Mouse (Mus musculus) embryonic facial prominence, embryonic 10.5 days (tissue): Measurements from ENCODE around the gene Myo16. TPM values are rescaled to one million over a fixed set of nuclear protein-coding genes. Genes with fewer than 3 reads are reported as not detected.

Experiments used
- DNase-seq: peaks from one replicate; pipeline ENCODE4 v3.0.0-alpha.2; 2017; ENCODE audit warnings: low spot score
- H3K27ac ChIP-seq: fragments of 300-500 bp; sonication (generic); replicated peaks from 2 replicates; pipeline ENCODE4 v1.5.1; 2016; ENCODE audit warnings: mild to moderate bottlenecking
- H3K27me3 ChIP-seq: fragments of 300-500 bp; sonication (generic); replicated peaks from 2 replicates; pipeline ENCODE4 v1.6.1; 2016; ENCODE audit warnings: low read depth, mild to moderate bottlenecking; ENCODE audit not compliant: poor library complexity, severe bottlenecking
- H3K36me3 ChIP-seq: fragments of 300-500 bp; sonication (generic); replicated peaks from 2 replicates; pipeline ENCODE4 v1.6.1; 2016; ENCODE audit warnings: mild to moderate bottlenecking, moderate library complexity
- H3K4me1 ChIP-seq: fragments of 300-500 bp; sonication (generic); 2 replicates; pipeline ENCODE4 v1.6.1; 2016
- H3K4me3 ChIP-seq: fragments of 300-500 bp; sonication (generic); 2 replicates; pipeline ENCODE4 v1.5.1; 2016; ENCODE audit warnings: mild to moderate bottlenecking, moderate library complexity
- H3K9me3 ChIP-seq: fragments of 300-500 bp; sonication (generic); 2 replicates; pipeline ENCODE4 v1.6.1; 2016; ENCODE audit warnings: mild to moderate bottlenecking
- WGBS: fragments of 180-500 bp; shearing (Covaris S2); methylation state at CpG from one replicate; pipeline ENCODE4 v1.1.7; 2016; 5-methylcytosine and 5-hydroxymethylcytosine counted together
- polyA plus RNA-seq: library from polyadenylated mRNA; unstranded; fragments of >200 nt; fragmentation: Nextera tagmentation; extraction: Ambion mirVana; gene quantifications from 2 replicates; pipeline ENCODE4 v1.2.1, GENCODE M21; 2016

The Myo16 gene
- polyA plus RNA-seq, 1 experiment from 2014 or later: 1.1 TPM

DNA sequence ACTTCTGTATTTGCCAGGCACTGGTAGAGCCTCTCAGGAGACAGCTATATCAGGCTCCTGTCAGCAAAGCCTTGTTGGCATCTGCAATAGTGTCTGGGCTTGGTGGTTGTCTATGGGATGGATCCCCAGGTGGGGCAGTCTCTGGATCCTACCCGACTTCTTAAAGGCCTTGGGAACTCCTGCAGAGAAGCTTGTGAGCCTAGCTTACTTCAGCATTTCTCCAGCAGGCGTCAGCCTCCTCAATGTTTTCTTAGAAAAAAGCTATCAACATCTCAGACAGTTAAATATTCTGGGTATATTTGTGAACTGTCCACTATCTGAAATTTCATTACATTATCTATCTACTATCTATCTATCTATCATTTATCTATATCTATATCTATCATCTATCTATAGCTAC is 315.9 kb downstream of the Myo16 start:
- H3K27ac ChIP-seq: no peak overlapping the region
- no peak overlapping the region for H3K4me3 ChIP-seq
- no peaks in the 10 kb centered on the region for H3K27me3 ChIP-seq
- no peak for DNase-seq
- H3K36me3 ChIP-seq: no peaks in the 10 kb centered on the region
- no peaks in the 10 kb centered on the region for H3K4me1 ChIP-seq
- 55% methylated on average over 2 of the region's 2 CpGs for WGBS
- no peaks in the 10 kb centered on the region for H3K9me3 ChIP-seq

DNA sequence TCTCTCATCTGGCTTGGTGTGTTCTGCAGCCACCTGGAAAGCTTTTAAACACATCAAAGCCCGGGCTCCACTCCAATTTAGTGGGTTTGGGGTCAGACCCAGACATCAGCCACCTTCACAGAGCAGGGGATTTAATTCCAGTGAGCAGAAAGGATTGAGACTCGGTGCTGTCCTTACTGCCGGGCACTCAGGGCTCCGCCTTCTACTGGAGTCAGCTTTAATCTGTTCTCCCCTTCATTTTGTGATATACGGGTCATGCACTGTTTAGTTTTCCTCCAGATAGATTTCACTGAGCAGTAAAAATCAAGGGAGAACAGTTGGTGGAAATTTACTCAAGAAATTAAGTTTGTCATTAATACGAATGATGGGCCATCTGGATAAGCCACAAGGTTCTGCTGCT is 316.6 kb downstream of the Myo16 start:
- H3K36me3 ChIP-seq: no peaks in the 10 kb centered on the region
- 63% methylated on average over 6 of the region's 6 CpGs for WGBS
- no peak for DNase-seq
- H3K27me3 ChIP-seq: no peaks in the 10 kb centered on the region
- H3K4me3 ChIP-seq: no peak overlapping the region
- no peaks in the 10 kb centered on the region for H3K4me1 ChIP-seq
- H3K9me3 ChIP-seq: no peaks in the 10 kb centered on the region
- H3K27ac ChIP-seq: no peak overlapping the region

DNA sequence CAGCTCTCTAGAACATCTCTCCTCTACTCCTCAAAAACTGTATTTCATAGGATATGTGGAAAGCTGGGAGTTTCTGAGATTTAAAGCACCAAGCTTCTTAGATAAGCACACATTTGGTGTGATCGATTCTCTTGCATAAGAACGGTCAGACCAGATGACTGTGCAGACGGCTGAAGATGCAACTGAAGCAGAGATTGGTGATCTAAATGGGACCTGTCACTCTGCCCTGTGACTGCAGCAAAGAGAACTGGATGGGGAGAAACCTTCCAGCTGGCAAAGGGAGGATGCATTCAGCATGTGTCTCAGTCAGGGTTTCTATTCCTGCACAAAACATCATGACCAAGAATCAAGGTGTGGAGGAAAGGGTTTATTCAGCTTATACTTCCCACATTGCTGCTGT is 318.7 kb downstream of the Myo16 start:
- no peak for DNase-seq

DNA sequence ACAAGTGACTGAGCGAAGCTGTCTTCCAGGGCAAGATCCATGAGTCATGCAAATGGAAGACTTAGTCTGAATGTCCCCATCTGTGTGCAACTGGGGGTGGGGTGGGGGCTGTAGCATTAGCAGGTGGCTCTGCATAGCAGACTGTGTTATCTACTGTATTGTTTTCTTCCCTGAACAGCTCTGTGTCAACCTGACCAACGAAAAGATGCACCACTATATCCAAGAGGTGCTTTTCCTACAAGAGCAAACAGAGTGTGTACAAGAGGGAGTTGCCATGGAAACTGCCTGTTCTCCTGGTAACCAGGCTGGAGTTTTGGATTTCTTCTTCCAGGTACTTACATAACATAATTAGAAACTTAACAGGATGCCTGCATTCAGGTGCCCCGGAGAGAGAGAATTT is 320.7 kb downstream of the Myo16 start:
- no peak overlapping the region for H3K27ac ChIP-seq
- H3K36me3 ChIP-seq: no peaks in the 10 kb centered on the region
- WGBS: 90% methylated on average over 3 of the region's 3 CpGs
- no peaks in the 10 kb centered on the region for H3K27me3 ChIP-seq
- no peak overlapping the region for H3K4me3 ChIP-seq
- no peaks in the 10 kb centered on the region for H3K4me1 ChIP-seq
- DNase-seq: no peak
- no peaks in the 10 kb centered on the region for H3K9me3 ChIP-seq

More for the DNA sequence above, 318.7 kb downstream of the Myo16 start:
- WGBS: 88% methylated on average over 3 of the region's 3 CpGs
- Histone ChIP-seq H3K36me3 (no peaks in the 10 kb centered on the region), H3K4me1 (no peaks in the 10 kb centered on the region), H3K9me3 (no peaks in the 10 kb centered on the region), H3K27ac (no peak overlapping the region), H3K4me3 (no peak overlapping the region), H3K27me3 (no peaks in the 10 kb centered on the region)

DNA sequence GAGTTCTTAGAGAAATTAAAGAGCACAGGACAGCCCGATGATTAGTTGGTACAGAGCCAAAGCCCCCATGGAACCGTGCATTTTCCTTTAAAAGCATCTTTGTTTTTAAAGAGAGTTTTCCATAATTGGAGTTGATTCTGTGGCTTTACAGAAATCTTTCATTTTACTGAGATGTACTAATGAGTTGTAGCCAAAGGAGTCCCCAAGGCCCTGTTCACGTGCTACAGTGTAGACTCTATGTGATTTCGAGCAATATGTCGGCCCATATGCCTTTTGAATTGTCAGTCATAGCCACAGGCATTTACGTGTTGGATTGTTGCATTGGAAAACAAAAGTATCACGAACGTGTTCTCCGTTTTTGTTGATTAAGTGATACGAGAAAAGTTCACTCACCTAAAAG is 325.3 kb downstream of the Myo16 start:
- H3K4me1 ChIP-seq: no peaks in the 10 kb centered on the region
- H3K9me3 ChIP-seq: no peaks in the 10 kb centered on the region
- no peak overlapping the region for H3K4me3 ChIP-seq
- no peaks in the 10 kb centered on the region for H3K36me3 ChIP-seq
- no peak for DNase-seq
- H3K27ac ChIP-seq: no peak overlapping the region
- WGBS: 90% methylated on average over 10 of the region's 10 CpGs
- no peaks in the 10 kb centered on the region for H3K27me3 ChIP-seq

DNA sequence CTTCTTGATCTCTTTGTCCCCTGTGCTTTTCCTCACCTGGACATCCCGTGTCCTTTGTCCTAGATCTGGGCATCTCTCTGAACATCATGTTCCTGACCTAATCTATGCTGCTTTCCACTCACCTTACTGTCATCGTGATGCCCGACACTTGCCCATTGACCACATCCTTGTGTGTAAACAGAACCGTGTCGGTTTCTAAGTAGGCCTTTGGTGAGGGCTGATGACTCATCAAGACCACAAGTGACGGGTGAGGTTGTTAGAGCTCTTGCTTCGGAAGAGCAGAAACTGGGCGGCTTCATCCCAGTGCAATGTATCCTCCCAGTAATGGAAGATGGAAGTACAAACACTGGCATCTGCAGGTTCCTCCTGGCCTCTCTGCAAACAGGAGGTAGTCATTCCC is 327.1 kb downstream of the Myo16 start:
- Histone ChIP-seq H3K9me3 (no peaks in the 10 kb centered on the region), H3K27ac (no peak overlapping the region), H3K36me3 (no peaks in the 10 kb centered on the region), H3K4me3 (no peak overlapping the region), H3K27me3 (no peaks in the 10 kb centered on the region), H3K4me1 (no peaks in the 10 kb centered on the region)
- WGBS: 92% methylated on average over 8 of the region's 8 CpGs
- no peak for DNase-seq

DNA sequence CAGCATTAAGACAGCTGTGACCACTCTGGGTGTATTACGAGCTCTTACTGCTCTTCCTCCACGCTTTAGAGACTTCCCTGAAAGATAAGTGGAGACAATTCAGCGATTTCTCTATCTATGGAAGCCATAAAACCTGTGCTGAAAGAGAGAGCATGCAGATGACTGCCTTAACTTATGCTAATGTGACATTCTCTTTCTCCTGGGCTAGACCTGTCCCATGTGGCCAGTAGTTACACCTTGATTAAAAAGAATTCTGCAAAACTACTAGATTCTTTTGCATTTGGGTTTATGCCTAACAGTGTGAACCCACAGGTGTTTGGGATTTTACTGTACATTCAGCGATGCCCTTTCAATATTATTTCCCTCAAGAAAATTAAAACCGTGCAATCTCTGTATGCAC is 328.4 kb downstream of the Myo16 start:
- H3K9me3 ChIP-seq: no peaks in the 10 kb centered on the region
- H3K27me3 ChIP-seq: no peaks in the 10 kb centered on the region
- no peak for DNase-seq
- WGBS: 84% methylated on average over 5 of the region's 5 CpGs
- no peak overlapping the region for H3K27ac ChIP-seq
- H3K4me3 ChIP-seq: no peak overlapping the region
- H3K36me3 ChIP-seq: no peaks in the 10 kb centered on the region
- no peaks in the 10 kb centered on the region for H3K4me1 ChIP-seq

DNA sequence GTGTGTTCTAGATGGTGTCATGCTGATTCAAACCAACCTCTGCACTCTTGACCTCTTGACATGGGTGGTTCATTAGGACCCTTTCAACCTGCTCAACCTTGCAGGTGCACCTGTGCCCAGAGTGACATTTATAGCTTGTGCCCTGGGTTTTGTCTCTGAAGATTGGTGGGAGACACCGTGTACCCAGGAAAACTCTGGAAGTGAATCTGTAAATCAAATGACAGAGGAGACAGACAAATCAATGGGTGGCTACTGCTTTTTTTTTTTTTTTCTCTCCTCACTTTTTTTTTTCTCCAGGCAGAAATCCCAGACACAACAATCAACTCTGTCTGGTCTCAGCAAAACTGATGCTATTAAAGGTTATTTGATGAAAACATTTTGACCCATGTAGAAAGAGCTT is 329.2 kb downstream of the Myo16 start:
- 71% methylated on average over 1 of the region's 1 CpGs for WGBS
- no peaks in the 10 kb centered on the region for H3K4me1 ChIP-seq
- no peak for DNase-seq

DNA sequence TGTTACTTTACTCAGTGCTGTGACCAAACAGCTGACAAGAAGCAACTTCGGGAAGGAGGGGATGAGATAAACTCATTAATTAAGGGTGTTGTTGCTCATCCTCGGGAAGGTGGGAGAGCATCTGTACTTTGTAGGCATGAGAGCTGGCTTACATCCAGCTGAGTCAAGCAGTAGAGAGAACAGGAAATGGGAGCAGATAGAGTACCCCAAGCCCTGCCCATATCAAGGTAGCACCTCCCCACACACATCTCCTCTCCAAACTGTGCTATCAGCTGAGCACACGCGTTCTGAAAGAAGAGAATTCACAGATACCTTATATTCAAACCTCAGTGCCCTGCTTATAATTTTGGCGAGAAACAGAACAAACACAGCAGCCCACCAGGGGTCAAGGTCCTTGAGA is 330.1 kb downstream of the Myo16 start:
- H3K4me3 ChIP-seq: no peak overlapping the region
- no peaks in the 10 kb centered on the region for H3K9me3 ChIP-seq
- DNase-seq: no peak
- no peaks in the 10 kb centered on the region for H3K27me3 ChIP-seq
- 82% methylated on average over 5 of the region's 5 CpGs for WGBS
- no peaks in the 10 kb centered on the region for H3K36me3 ChIP-seq
- no peak overlapping the region for H3K27ac ChIP-seq
- no peaks in the 10 kb centered on the region for H3K4me1 ChIP-seq

More for the DNA sequence above, 329.2 kb downstream of the Myo16 start:
- no peaks in the 10 kb centered on the region for H3K27me3 ChIP-seq
- no peak overlapping the region for H3K27ac ChIP-seq
- H3K36me3 ChIP-seq: no peaks in the 10 kb centered on the region
- H3K9me3 ChIP-seq: no peaks in the 10 kb centered on the region
- H3K4me3 ChIP-seq: no peak overlapping the region

DNA sequence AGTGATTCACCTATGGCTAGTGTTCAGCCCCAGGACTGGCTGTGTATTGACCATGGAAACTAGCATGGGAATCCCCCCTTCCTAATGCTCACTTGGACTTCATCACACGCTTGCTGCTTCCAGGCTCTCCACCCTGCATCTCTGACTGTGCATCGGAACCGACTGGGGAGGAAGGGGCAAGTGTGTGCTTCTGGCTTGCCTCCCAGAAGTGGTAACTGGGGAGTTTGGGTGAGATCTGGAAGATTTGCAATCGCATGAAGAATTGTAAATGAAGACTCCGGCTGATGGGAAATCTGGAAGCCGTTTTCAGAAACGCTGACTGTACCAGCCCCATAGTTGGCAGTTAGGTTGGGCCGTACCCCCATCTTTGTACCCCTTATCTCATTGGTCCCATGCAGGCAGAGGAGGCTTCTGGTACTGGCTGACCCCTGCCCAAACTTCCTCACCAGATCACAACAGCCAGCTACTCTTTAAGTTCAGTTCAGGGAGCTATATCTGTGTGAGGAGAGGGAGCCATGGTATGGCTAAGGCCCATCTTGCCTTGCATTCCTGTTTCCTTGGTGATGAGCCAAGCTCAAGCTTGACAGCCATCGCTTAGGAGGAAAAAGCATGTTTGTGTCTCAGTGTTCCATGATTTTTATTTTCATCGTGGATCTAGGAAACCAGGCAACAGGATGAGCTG is 336.2 kb downstream of the Myo16 start:
- Histone ChIP-seq H3K9me3 (no peaks in the 10 kb centered on the region), H3K4me1 (no peaks in the 10 kb centered on the region), H3K27ac (no peak overlapping the region), H3K36me3 (no peaks in the 10 kb centered on the region), H3K4me3 (no peak overlapping the region), H3K27me3 (no peaks in the 10 kb centered on the region)
- DNase-seq: no peak
- 90% methylated on average over 10 of the region's 10 CpGs for WGBS

DNA sequence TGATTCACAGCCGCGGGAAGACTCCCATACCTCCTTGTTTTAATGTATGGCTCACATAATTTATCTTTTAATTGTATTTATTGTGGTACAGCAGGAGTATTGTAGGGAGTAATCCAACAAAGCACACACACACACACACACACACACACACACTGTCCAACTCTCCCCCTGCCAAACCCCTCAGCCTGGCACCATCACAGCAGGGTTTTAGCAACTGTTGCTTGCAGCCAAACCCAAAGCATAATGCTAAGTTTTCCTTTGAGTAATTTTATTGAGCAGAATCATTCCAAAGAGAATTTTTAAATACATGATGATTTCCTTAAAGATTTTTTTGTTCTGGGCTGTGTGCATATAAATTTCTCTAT is 336.7 kb downstream of the Myo16 start:
- no peaks in the 10 kb centered on the region for H3K9me3 ChIP-seq
- no peak overlapping the region for H3K27ac ChIP-seq
- no peak for DNase-seq
- no peaks in the 10 kb centered on the region for H3K36me3 ChIP-seq
- H3K4me1 ChIP-seq: no peaks in the 10 kb centered on the region
- WGBS: 93% methylated on average over 2 of the region's 2 CpGs
- no peak overlapping the region for H3K4me3 ChIP-seq
- no peaks in the 10 kb centered on the region for H3K27me3 ChIP-seq

DNA sequence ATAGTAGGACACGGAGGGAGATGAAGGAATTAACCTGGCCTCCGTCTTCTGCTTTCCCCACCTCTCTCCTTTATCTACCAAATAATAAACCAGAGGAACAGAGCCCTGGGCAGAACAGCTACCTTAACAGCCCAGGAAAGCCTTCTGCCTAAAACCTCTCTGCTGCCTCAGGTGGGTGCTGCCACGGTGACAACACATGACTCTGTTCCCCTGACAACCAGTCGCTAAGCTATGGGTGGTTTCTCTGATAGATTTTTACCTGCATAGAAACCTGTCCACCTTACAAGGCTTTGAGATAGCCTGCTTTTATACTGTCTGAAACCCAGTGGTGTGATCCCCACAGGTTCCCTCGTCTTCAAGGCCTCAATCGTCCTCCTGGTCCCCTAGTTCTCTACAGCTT is 337.2 kb downstream of the Myo16 start:
- H3K9me3 ChIP-seq: no peaks in the 10 kb centered on the region
- DNase-seq: no peak
- 87% methylated on average over 6 of the region's 6 CpGs for WGBS
- H3K4me1 ChIP-seq: no peaks in the 10 kb centered on the region
- no peak overlapping the region for H3K27ac ChIP-seq
- H3K36me3 ChIP-seq: no peaks in the 10 kb centered on the region
- H3K27me3 ChIP-seq: no peaks in the 10 kb centered on the region
- H3K4me3 ChIP-seq: no peak overlapping the region

DNA sequence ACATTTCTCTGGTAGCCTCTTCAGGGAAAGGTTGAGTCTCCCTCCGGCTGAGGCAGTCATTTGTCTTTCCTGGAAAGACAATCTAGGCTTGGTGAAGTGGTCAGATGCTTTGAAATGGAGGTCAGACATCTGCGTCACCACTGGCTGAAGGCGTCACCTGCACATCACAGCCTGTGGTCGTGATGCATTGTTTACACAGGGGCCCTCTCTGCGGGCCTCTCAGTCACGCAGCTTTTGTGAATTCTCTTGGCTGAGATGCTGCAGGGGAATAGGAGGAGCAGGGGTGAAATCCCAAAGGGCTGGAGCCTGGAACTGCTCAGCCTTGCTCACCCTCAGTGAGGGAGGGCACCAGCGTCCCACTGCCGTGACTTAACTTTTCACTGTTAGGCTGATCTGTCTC is 346.1 kb downstream of the Myo16 start:
- 23% methylated on average over 8 of the region's 8 CpGs for WGBS
- DNase-seq: no peak
- H3K9me3 ChIP-seq: peaks cover 4% of the 10 kb centered on the region; the same call in 1 of the 2 replicates
- H3K4me1 ChIP-seq: peaks cover 5% of the 10 kb centered on the region
- no peak overlapping the region for H3K27ac ChIP-seq
- no peaks in the 10 kb centered on the region for H3K36me3 ChIP-seq
- no peaks in the 10 kb centered on the region for H3K27me3 ChIP-seq
- H3K4me3 ChIP-seq: no peak overlapping the region

DNA sequence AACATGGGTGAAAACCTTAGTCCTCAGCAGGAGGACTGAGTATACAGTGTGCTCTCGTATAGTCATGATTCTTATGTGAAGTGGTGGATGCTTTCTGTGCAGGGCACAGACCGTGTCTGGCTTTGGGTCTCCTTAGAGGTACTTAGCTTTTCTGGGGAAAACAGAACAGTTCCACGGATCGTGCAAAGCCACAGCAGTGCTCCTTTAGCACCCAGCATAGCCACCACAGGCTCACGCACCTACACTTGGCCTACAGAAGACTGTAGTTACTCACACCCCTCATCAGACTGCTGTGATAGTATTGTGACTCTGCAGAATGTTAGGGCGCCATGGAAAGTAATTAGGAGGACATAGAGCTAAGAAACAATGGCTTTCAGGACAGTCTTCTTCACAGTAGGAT is 346.8 kb downstream of the Myo16 start:
- Histone ChIP-seq H3K27ac (no peak overlapping the region), H3K4me1 (peaks cover 5% of the 10 kb centered on the region), H3K36me3 (no peaks in the 10 kb centered on the region), H3K4me3 (no peak overlapping the region), H3K9me3 (peaks cover 4% of the 10 kb centered on the region; the same call in 1 of the 2 replicates), H3K27me3 (no peaks in the 10 kb centered on the region)
- 83% methylated on average over 6 of the region's 6 CpGs for WGBS
- DNase-seq: no peak
